8 mouse cellular contexts compared by ENCODE assay signal in the genomic region with DNA sequence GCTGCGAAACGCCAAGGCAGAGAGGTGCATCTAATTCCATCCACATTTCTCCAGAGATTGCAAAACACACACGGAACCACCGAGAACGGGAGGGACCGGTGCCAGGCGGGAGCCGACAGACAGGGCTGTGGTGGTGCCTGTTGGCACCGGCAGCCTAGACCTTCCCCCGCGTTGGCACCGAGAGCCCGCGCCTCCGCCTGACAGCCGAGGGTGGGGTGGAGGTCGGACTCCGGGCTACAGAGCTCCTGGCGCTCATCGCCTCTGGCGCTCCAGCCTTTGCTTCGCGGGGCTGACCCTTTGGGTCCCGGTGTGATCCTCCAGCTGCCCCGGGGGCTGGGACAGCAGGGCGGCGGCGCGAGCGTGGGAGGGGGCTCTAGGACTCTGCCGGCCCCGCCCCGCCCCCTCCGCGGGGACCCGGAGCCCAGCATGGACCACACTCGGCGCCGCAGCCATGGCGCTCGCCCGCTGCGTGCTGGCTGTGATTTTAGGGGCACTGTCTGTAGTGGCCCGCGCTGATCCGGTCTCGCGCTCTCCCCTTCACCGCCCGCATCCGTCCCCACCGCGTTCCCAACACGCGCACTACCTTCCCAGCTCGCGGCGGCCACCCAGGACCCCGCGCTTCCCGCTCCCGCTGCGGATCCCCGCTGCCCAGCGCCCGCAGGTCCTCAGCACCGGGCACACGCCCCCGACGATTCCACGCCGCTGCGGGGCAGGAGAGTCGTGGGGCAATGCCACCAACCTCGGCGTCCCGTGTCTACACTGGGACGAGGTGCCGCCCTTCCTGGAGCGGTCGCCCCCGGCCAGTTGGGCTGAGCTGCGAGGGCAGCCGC. TPM values are rescaled to one million over a fixed set of nuclear protein-coding genes. Genes with fewer than 3 reads are reported as not detected.
DNase-seq lines count a peak whose midpoint lies in the region; ATAC-seq and TF ChIP-seq lines count a peak whose summit lies in the region.

A gene (plus strand): TSS at position 206 of the 830 bp plus-strand sequence.

- H3K79me2 ChIP-seq in C2C12 (ENCODE audit: control insufficient read depth, insufficient read depth) = no peaks in the 10 kb centered on the region

- H3K36me3 ChIP-seq in C2C12 (ENCODE audit: control insufficient read depth, insufficient read depth) = no peaks in the 10 kb centered on the region
- H3K36me3 ChIP-seq in embryonic facial prominence, embryonic 15.5 days = no peaks in the 10 kb centered on the region
- H3K36me3 ChIP-seq in heart, embryonic 15.5 days = no peaks in the 10 kb centered on the region
- no peaks in the 10 kb centered on the region for H3K36me3 ChIP-seq in kidney, postnatal 0 days (ENCODE audit: insufficient read depth, low read length)
- H3K36me3 ChIP-seq in liver, embryonic 13.5 days = no peaks in the 10 kb centered on the region

- no peak within 1 kb of the TSS for H3K4me3 ChIP-seq in C2C12 (ENCODE audit: insufficient read depth, poor library complexity, severe bottlenecking)
- H3K4me3 ChIP-seq in embryonic facial prominence, embryonic 15.5 days (replicated peaks) = peak within 1 kb of the TSS; percentile 70
- peak within 1 kb of the TSS; percentile 71 for H3K4me3 ChIP-seq in heart, embryonic 15.5 days
- H3K4me3 ChIP-seq in kidney, postnatal 0 days (replicated peaks; ENCODE audit: low read depth, low read length) = peak within 1 kb of the TSS; percentile 70
- peak within 1 kb of the TSS; percentile 54 for H3K4me3 ChIP-seq in liver, embryonic 13.5 days (replicated peaks)

- peaks cover 16% of the 10 kb centered on the region; the same call in 1 of the 2 replicates for H3K4me1 ChIP-seq in embryonic facial prominence, embryonic 15.5 days
- peaks cover 15% of the 10 kb centered on the region for H3K4me1 ChIP-seq in heart, embryonic 15.5 days (replicated peaks)
- H3K4me1 ChIP-seq in kidney, postnatal 0 days (replicated peaks; ENCODE audit: insufficient read depth, low read length) = no peaks in the 10 kb centered on the region; the same call in 1 of the 2 replicates
- no peaks in the 10 kb centered on the region for H3K4me1 ChIP-seq in liver, embryonic 13.5 days (replicated peaks)

- peak; percentile 62 to 69 for DNase-seq in adrenal gland, postnatal 36 days
- peak; percentile 15 for DNase-seq in kidney, postnatal 0 days (ENCODE audit: low spot score)
- DNase-seq in liver, embryonic 13.5 days = no peak
- peak; percentile 64 for DNase-seq in neural tube, embryonic 10.5 days (ENCODE audit: extremely low spot score, low spot score)
- peak; percentile 69 for DNase-seq in testis, postnatal 10 days (ENCODE audit: low spot score)

- peak within 1 kb of the TSS; percentile 44; the same call in 1 of the 2 replicates for H3K27ac ChIP-seq in embryonic facial prominence, embryonic 15.5 days (replicated peaks)
- H3K27ac ChIP-seq in heart, embryonic 15.5 days = no peak within 1 kb of the TSS
- no peak within 1 kb of the TSS for H3K27ac ChIP-seq in kidney, postnatal 0 days
- H3K27ac ChIP-seq in liver, embryonic 13.5 days = no peak within 1 kb of the TSS

- under 1% methylated on average over 84 of the region's 84 CpGs for whole genome bisulfite sequencing in embryonic facial prominence, embryonic 15.5 days
- WGBS in heart, embryonic 15.5 days = under 1% methylated on average over 72 of the region's 84 CpGs
- WGBS in kidney, postnatal 0 days = 1% methylated on average over 84 of the region's 84 CpGs
- 1% methylated on average over 82 of the region's 84 CpGs for WGBS in liver, embryonic 13.5 days (ENCODE audit: insufficient replicate concordance)

- no peaks in the 10 kb centered on the region for H3K79me3 ChIP-seq in C2C12 (ENCODE audit: low read depth)

- no peaks in the 10 kb centered on the region for H3K9me3 ChIP-seq in embryonic facial prominence, embryonic 15.5 days (replicated peaks)
- no peaks in the 10 kb centered on the region for H3K9me3 ChIP-seq in heart, embryonic 15.5 days (replicated peaks)
- no peaks in the 10 kb centered on the region for H3K9me3 ChIP-seq in kidney, postnatal 0 days (replicated peaks; ENCODE audit: low read length)
- no peaks in the 10 kb centered on the region for H3K9me3 ChIP-seq in liver, embryonic 13.5 days (replicated peaks)

- ATAC-seq in embryonic facial prominence, embryonic 15.5 days (ENCODE audit: insufficient number of reproducible peaks, low FRiP score, low TSS enrichment, low read depth) = peak; percentile 65; the same call in 1 of the 2 replicates
- ATAC-seq in heart, embryonic 15.5 days (replicated peaks; ENCODE audit: insufficient number of reproducible peaks, insufficient read depth, low FRiP score, low read depth) = peak; percentile 75
- peak; percentile 71 for ATAC-seq in kidney, postnatal 0 days (replicated peaks; ENCODE audit: low FRiP score, low read depth)
- 0 out of 2 replicates have a peak, but pooled peaks have one; percentile 29 for ATAC-seq in liver, embryonic 13.5 days (ENCODE audit: low read depth)

- TF ChIP-seq CTCF in C2C12 (IDR thresholded peaks at IDR 0.05; ENCODE audit: control insufficient read depth, insufficient read depth, insufficient read length) = no peak
- TF ChIP-seq CTCF in kidney, postnatal 0 days (IDR thresholded peaks at IDR 0.05; ENCODE audit: low read depth) = no peak

- H3K27me3 ChIP-seq in C2C12 (ENCODE audit: control insufficient read depth, insufficient read depth, insufficient read length) = peaks cover 18% of the 10 kb centered on the region
- H3K27me3 ChIP-seq in embryonic facial prominence, embryonic 15.5 days = 0 out of 2 replicates have a peak, but pooled peaks cover 5% of the 10 kb centered on the region
- H3K27me3 ChIP-seq in heart, embryonic 15.5 days = peaks cover 33% of the 10 kb centered on the region
- H3K27me3 ChIP-seq in kidney, postnatal 0 days (ENCODE audit: insufficient read depth, low read length) = no peaks in the 10 kb centered on the region
- H3K27me3 ChIP-seq in liver, embryonic 13.5 days = peaks cover 53% of the 10 kb centered on the region

- H3K4me2 ChIP-seq in embryonic facial prominence, embryonic 15.5 days (replicated peaks) = peak within 1 kb of the TSS; percentile 98
- H3K4me2 ChIP-seq in heart, embryonic 15.5 days = peak within 1 kb of the TSS; percentile 100
- H3K4me2 ChIP-seq in kidney, postnatal 0 days (ENCODE audit: low read length) = peak within 1 kb of the TSS; percentile 100
- H3K4me2 ChIP-seq in liver, embryonic 13.5 days = peak within 1 kb of the TSS; percentile 71

- H3K9ac ChIP-seq in embryonic facial prominence, embryonic 15.5 days = peak within 1 kb of the TSS; percentile 57
- peak within 1 kb of the TSS; percentile 63 for H3K9ac ChIP-seq in heart, embryonic 15.5 days
- peak within 1 kb of the TSS; percentile 57 for H3K9ac ChIP-seq in kidney, postnatal 0 days (ENCODE audit: low read depth, low read length)
- peak within 1 kb of the TSS; percentile 31; the same call in 1 of the 2 replicates for H3K9ac ChIP-seq in liver, embryonic 13.5 days

- peak within 1 kb of the TSS; percentile 69 for H3ac ChIP-seq in C2C12 (ENCODE audit: control insufficient read depth, insufficient read length, low read depth)

TF ChIP-seq in C2C12, 6 proteins besides CTCF, POLR2A, EP300 and RAD21:
- no peak for TF ChIP-seq MYOD1 (IDR thresholded peaks at IDR 0.05; ENCODE audit: control insufficient read depth, insufficient read length, low read depth)

RNA-seq across cellular contexts. Expression of the gene that starts here (rescaled TPM):
- polyA plus RNA-seq in C2C12 (2012; fragmentation: generic; extraction: Trizol) = 0.30 TPM
- 1 to 10 TPM; 1.4 to 1.8 TPM for total RNA-seq in adrenal gland, postnatal 36 days (2021)
- polyA plus RNA-seq in embryonic facial prominence, embryonic 15.5 days (2015; fragmentation: Nextera tagmentation; extraction: Ambion mirVana) = 36.8 and 36.9 TPM in 2 replicates
- 3.6 and 5.7 TPM in 2 replicates for polyA plus RNA-seq in heart, embryonic 15.5 days (2015; fragmentation: Nextera tagmentation; extraction: Ambion mirVana)
- 6.3 and 7.0 TPM in 2 replicates for polyA plus RNA-seq in kidney, postnatal 0 days (2015; fragmentation: Nextera tagmentation; extraction: Ambion mirVana)
- polyA plus RNA-seq in liver, embryonic 13.5 days (2015; fragmentation: Nextera tagmentation; extraction: Ambion mirVana) = 0.35 and 0.39 TPM in 2 replicates

Comparison
In these comparisons a context has a peak if more than half of its experiments do, and no peak if none do; other contexts are left out.
1. Peak in ATAC-seq, H3K4me3 ChIP-seq, H3K9ac ChIP-seq and H3K4me2 ChIP-seq in liver, embryonic 13.5 days; RNA of the gene not detected or under 1 TPM.